23 mouse cellular contexts compared by ENCODE assay signal in the genomic region with DNA sequence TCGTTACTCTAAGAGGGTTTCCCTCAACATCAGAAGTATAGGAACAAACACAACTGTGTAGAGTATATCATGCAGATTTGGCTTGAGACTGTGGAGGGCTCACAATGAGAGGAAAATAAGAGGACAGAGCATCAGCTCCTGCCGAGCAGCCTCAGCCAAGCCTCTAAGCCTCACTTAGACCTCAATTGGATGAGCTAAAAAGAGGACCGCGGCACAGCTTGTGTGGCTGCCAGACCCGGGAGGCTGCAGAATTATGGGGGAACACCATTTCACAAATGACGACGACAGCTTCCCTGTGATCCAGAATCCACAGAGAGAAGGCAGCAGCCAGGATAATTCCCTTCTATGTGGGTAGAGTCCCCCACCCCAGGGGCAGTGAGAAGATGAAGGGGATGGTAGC.
A peak's percentile ranks its signal among the peaks of the same experiment; 100 is the strongest.
DNase-seq lines count a peak whose midpoint lies in the region; ATAC-seq and TF ChIP-seq lines count a peak whose summit lies in the region.
"Had no signal": no experiment of that assay in that cellular context is flagged by ENCODE, and none has a peak within 500 bp of the region (broad histone marks: within the 10 kb centered on the region; RNA-seq: fewer than 3 reads in every experiment).

No protein-coding gene starts in this region.

- no peak for ATAC-seq in midbrain, embryonic 12.5 days (ENCODE audit: low FRiP score, low read depth)
- ATAC-seq in midbrain, embryonic 16.5 days = no peak
- no peak for ATAC-seq in hindbrain, embryonic 13.5 days (ENCODE audit: low FRiP score)
- no peak for ATAC-seq in hindbrain, embryonic 14.5 days (ENCODE audit: low FRiP score)
- ATAC-seq: forebrain, embryonic 16.5 days had no signal

- TF ChIP-seq CTCF in olfactory bulb, adult 2 months (IDR thresholded peaks at IDR 0.05; ENCODE audit: insufficient read depth, low read depth, low read length) = no peak

- TF ChIP-seq POLR2A in olfactory bulb, adult 2 months (IDR thresholded peaks at IDR 0.05; ENCODE audit: insufficient read depth, low read depth, low read length) = no peak

- 0 out of 2 replicates have a peak, but pooled peaks cover 3% of the 10 kb centered on the region for H3K4me1 ChIP-seq in midbrain, embryonic 12.5 days
- no peaks in the 10 kb centered on the region; the same call in 1 of the 2 replicates for H3K4me1 ChIP-seq in midbrain, embryonic 16.5 days (ENCODE audit: control insufficient read depth, insufficient read depth, low read length)
- peaks cover 12% of the 10 kb centered on the region for H3K4me1 ChIP-seq in olfactory bulb, adult 2 months (ENCODE audit: control insufficient read depth, insufficient read depth, low read length)
- H3K4me1 ChIP-seq in hindbrain, embryonic 13.5 days (replicated peaks) = peaks cover 3% of the 10 kb centered on the region
- H3K4me1 ChIP-seq in hindbrain, embryonic 14.5 days (replicated peaks; ENCODE audit: control insufficient read depth, insufficient read depth, low read length) = 0 out of 2 replicates have a peak, but pooled peaks cover under 1% of the 10 kb centered on the region
- H3K4me1 ChIP-seq: embryonic facial prominence, embryonic 12.5 days had no signal

- 74% methylated on average over 7 of the region's 7 CpGs for WGBS in midbrain, embryonic 12.5 days
- 55% methylated on average over 7 of the region's 7 CpGs for WGBS in midbrain, embryonic 16.5 days
- WGBS in olfactory bulb, adult 2 months = 37% methylated on average over 7 of the region's 7 CpGs
- WGBS in hindbrain, embryonic 13.5 days = 85% methylated on average over 7 of the region's 7 CpGs
- 75% methylated on average over 7 of the region's 7 CpGs for WGBS in hindbrain, embryonic 14.5 days

- peak; percentile 15 to 24 for DNase-seq in layer of hippocampus, postnatal 10 days (ENCODE audit: low spot score in 2 of 2)
- DNase-seq in layer of hippocampus, adult 8-10 months (ENCODE audit: low spot score in 2 of 2) = no peak
- DNase-seq in right cerebral cortex, postnatal 25 days = peak; percentile 22
- DNase-seq in hindbrain, embryonic 14.5 days (ENCODE audit: low spot score) = no peak
- DNase-seq: adrenal gland, adult 2 months; adrenal gland, postnatal 25 days; cerebellum, adult 2 months; cerebellum, postnatal 10 days; embryo, embryonic 11 days; gastrocnemius, adult 2 months; gastrocnemius, postnatal 25 days; heart, adult 2 months; heart, postnatal 14 days had no signal

- no peak overlapping the region for H3K4me3 ChIP-seq in midbrain, embryonic 12.5 days
- no peak overlapping the region for H3K4me3 ChIP-seq in midbrain, embryonic 16.5 days (ENCODE audit: low read depth, low read length)
- H3K4me3 ChIP-seq in olfactory bulb, adult 2 months (ENCODE audit: insufficient read depth, low read depth, low read length) = no peak overlapping the region
- H3K4me3 ChIP-seq in hindbrain, embryonic 13.5 days = no peak overlapping the region
- no peak overlapping the region for H3K4me3 ChIP-seq in hindbrain, embryonic 14.5 days (replicated peaks; ENCODE audit: low read length)
- H3K4me3 ChIP-seq: embryonic facial prominence, embryonic 12.5 days; forebrain, embryonic 12.5 days; gastrocnemius, adult 2 months; heart, adult 2 months; heart, embryonic 15.5 days; hindbrain, embryonic 15.5 days had no signal

- 0 out of 2 replicates have a peak overlapping the region, but pooled peaks have one; percentile 15 for H3K27ac ChIP-seq in midbrain, embryonic 12.5 days (replicated peaks)
- H3K27ac ChIP-seq in midbrain, embryonic 16.5 days (ENCODE audit: low read length) = no peak overlapping the region
- peak overlapping the region; percentile 23; the same call in 1 of the 2 replicates for H3K27ac ChIP-seq in olfactory bulb, adult 2 months (ENCODE audit: insufficient read depth, low read depth, low read length)
- H3K27ac ChIP-seq in hindbrain, embryonic 13.5 days = no peak overlapping the region
- no peak overlapping the region for H3K27ac ChIP-seq in hindbrain, embryonic 14.5 days
- H3K27ac ChIP-seq: embryonic facial prominence, embryonic 12.5 days; forebrain, embryonic 12.5 days; gastrocnemius, adult 2 months; heart, adult 2 months; heart, embryonic 15.5 days; hindbrain, embryonic 15.5 days had no signal

- no peaks in the 10 kb centered on the region for H3K9me3 ChIP-seq in midbrain, embryonic 12.5 days
- H3K9me3 ChIP-seq in midbrain, embryonic 16.5 days (replicated peaks; ENCODE audit: control insufficient read depth, low read length, poor library complexity, severe bottlenecking) = no peaks in the 10 kb centered on the region
- H3K9me3 ChIP-seq in hindbrain, embryonic 13.5 days = no peaks in the 10 kb centered on the region
- no peaks in the 10 kb centered on the region for H3K9me3 ChIP-seq in hindbrain, embryonic 14.5 days (ENCODE audit: control insufficient read depth, low read length)
- H3K9me3 ChIP-seq: embryonic facial prominence, embryonic 12.5 days; forebrain, embryonic 12.5 days; heart, embryonic 15.5 days; hindbrain, embryonic 15.5 days had no signal

- H3K27me3 ChIP-seq in midbrain, embryonic 12.5 days = no peaks in the 10 kb centered on the region
- H3K27me3 ChIP-seq in midbrain, embryonic 16.5 days (ENCODE audit: control insufficient read depth, insufficient read depth, low read depth, low read length) = no peaks in the 10 kb centered on the region
- H3K27me3 ChIP-seq in hindbrain, embryonic 13.5 days = no peaks in the 10 kb centered on the region
- H3K27me3 ChIP-seq in hindbrain, embryonic 14.5 days (ENCODE audit: control insufficient read depth, insufficient read depth, low read length) = no peaks in the 10 kb centered on the region
- H3K27me3 ChIP-seq: embryonic facial prominence, embryonic 12.5 days; forebrain, embryonic 12.5 days; heart, embryonic 15.5 days; hindbrain, embryonic 15.5 days had no signal

- no peak overlapping the region for H3K4me2 ChIP-seq in midbrain, embryonic 12.5 days (replicated peaks)
- no peak overlapping the region for H3K4me2 ChIP-seq in midbrain, embryonic 16.5 days (ENCODE audit: low read length)
- no peak overlapping the region for H3K4me2 ChIP-seq in hindbrain, embryonic 13.5 days
- no peak overlapping the region for H3K4me2 ChIP-seq in hindbrain, embryonic 14.5 days (replicated peaks)
- H3K4me2 ChIP-seq: embryonic facial prominence, embryonic 12.5 days; forebrain, embryonic 12.5 days; heart, embryonic 11.5 days; heart, embryonic 15.5 days; hindbrain, embryonic 15.5 days had no signal

- no peaks in the 10 kb centered on the region for H3K36me3 ChIP-seq in midbrain, embryonic 12.5 days
- no peaks in the 10 kb centered on the region for H3K36me3 ChIP-seq in midbrain, embryonic 16.5 days (ENCODE audit: control insufficient read depth, insufficient read depth, low read length)
- H3K36me3 ChIP-seq in hindbrain, embryonic 13.5 days = no peaks in the 10 kb centered on the region
- no peaks in the 10 kb centered on the region for H3K36me3 ChIP-seq in hindbrain, embryonic 14.5 days (replicated peaks; ENCODE audit: control insufficient read depth, insufficient read depth)
- H3K36me3 ChIP-seq: embryonic facial prominence, embryonic 12.5 days; forebrain, embryonic 12.5 days; heart, embryonic 15.5 days; hindbrain, embryonic 15.5 days had no signal

- no peak overlapping the region for H3K9ac ChIP-seq in midbrain, embryonic 12.5 days (replicated peaks)
- H3K9ac ChIP-seq in midbrain, embryonic 16.5 days (ENCODE audit: low read depth, low read length) = no peak overlapping the region
- H3K9ac ChIP-seq in hindbrain, embryonic 13.5 days = no peak overlapping the region
- no peak overlapping the region for H3K9ac ChIP-seq in hindbrain, embryonic 14.5 days
- H3K9ac ChIP-seq: embryonic facial prominence, embryonic 12.5 days; forebrain, embryonic 12.5 days; heart, embryonic 15.5 days; hindbrain, embryonic 15.5 days had no signal

Comparison
In these comparisons a context has a peak if more than half of its experiments do, and no peak if none do; other contexts are left out.
1. DNase-seq: peak in layer of hippocampus, postnatal 10 days (2 of 2) and right cerebral cortex, postnatal 25 days (single experiment); none in layer of hippocampus, adult 8-10 months (0 of 2) and hindbrain, embryonic 14.5 days (single experiment).
2. H3K27ac ChIP-seq: peak in midbrain, embryonic 12.5 days (single experiment) and olfactory bulb, adult 2 months (single experiment); none in midbrain, embryonic 16.5 days (single experiment), hindbrain, embryonic 13.5 days (single experiment) and hindbrain, embryonic 14.5 days (single experiment).